Mouse (Mus musculus) stomach, postnatal 0 days (tissue): ENCODE results near the gene Tbrg1.

Source experiments
- CTCF ChIP-seq: IDR thresholded peaks from 2 replicates; pipeline ENCODE4 v1.5.1; 2016; ENCODE audit warnings: antibody characterized with exemption, low read depth, mild to moderate bottlenecking, moderate library complexity
- EP300 ChIP-seq: optimal IDR thresholded peaks from 2 replicates; pipeline ENCODE3; 2016; ENCODE audit warnings: antibody characterized with exemption

- TF ChIP-seq EP300 (no peak), CTCF (no peak)
Measured at GRCm38 (mm10) chr9:37629941-37630340, 27.2 kb downstream of the Tbrg1 start.
